ENCODE assay signal across 18 mouse cellular contexts in genomic region chr16:51845539-51845938, GRCm38 (mm10).
A peak's percentile ranks its signal among the peaks of the same experiment; 100 is the strongest.
DNase-seq lines count a peak whose midpoint lies in the region; ATAC-seq lines count a peak whose summit lies in the region.
"Had no signal": no experiment of that assay in that cellular context is flagged by ENCODE, and none has a peak within 500 bp of the region (broad histone marks: within the 10 kb centered on the region; RNA-seq: fewer than 3 reads in every experiment).

No protein-coding gene starts in this region.

- no peaks in the 10 kb centered on the region for H3K36me3 ChIP-seq in embryonic facial prominence, embryonic 14.5 days (ENCODE audit: control insufficient read depth, insufficient read depth, low read length)
- no peaks in the 10 kb centered on the region for H3K36me3 ChIP-seq in embryonic facial prominence, embryonic 10.5 days (replicated peaks)
- no peaks in the 10 kb centered on the region for H3K36me3 ChIP-seq in midbrain, embryonic 10.5 days
- no peaks in the 10 kb centered on the region for H3K36me3 ChIP-seq in midbrain, embryonic 16.5 days (ENCODE audit: control insufficient read depth, insufficient read depth, low read length)
- H3K36me3 ChIP-seq in neural tube, embryonic 15.5 days = no peaks in the 10 kb centered on the region
- H3K36me3 ChIP-seq: embryonic facial prominence, embryonic 12.5 days had no signal

- H3K4me1 ChIP-seq in embryonic facial prominence, embryonic 14.5 days (ENCODE audit: control insufficient read depth, insufficient read depth, low read length) = no peaks in the 10 kb centered on the region
- H3K4me1 ChIP-seq in embryonic facial prominence, embryonic 10.5 days = peaks cover 2% of the 10 kb centered on the region; the same call in 1 of the 2 replicates
- H3K4me1 ChIP-seq in midbrain, embryonic 10.5 days = no peaks in the 10 kb centered on the region
- no peaks in the 10 kb centered on the region for H3K4me1 ChIP-seq in midbrain, embryonic 16.5 days (ENCODE audit: control insufficient read depth, insufficient read depth, low read length)
- H3K4me1 ChIP-seq in neural tube, embryonic 15.5 days = no peaks in the 10 kb centered on the region
- H3K4me1 ChIP-seq: embryonic facial prominence, embryonic 12.5 days; megakaryocyte, embryonic 14.5 days had no signal

- WGBS in embryonic facial prominence, embryonic 14.5 days = 72% methylated on average over 4 of the region's 4 CpGs
- 82% methylated on average over 4 of the region's 4 CpGs for WGBS in embryonic facial prominence, embryonic 10.5 days
- WGBS in midbrain, embryonic 10.5 days = 79% methylated on average over 4 of the region's 4 CpGs
- 49% methylated on average over 4 of the region's 4 CpGs for WGBS in midbrain, embryonic 16.5 days
- 67% methylated on average over 4 of the region's 4 CpGs for WGBS in neural tube, embryonic 15.5 days

- peak; percentile 13 for DNase-seq in embryonic facial prominence, embryonic 14.5 days (ENCODE audit: low spot score)
- DNase-seq in embryonic facial prominence, embryonic 10.5 days (ENCODE audit: low spot score) = no peak
- DNase-seq in midbrain, embryonic 10.5 days (ENCODE audit: low spot score) = peak; percentile 12
- peak; percentile 3 to 54 for DNase-seq in cerebellum, postnatal 14 days
- no peak for DNase-seq in thymus, postnatal 10 days (ENCODE audit: low spot score in 2 of 2)
- DNase-seq: adrenal gland, postnatal 14 days; kidney, adult 11 months; kidney, postnatal 25 days; lung, adult 2 months; right cerebral cortex, postnatal 14 days; spleen, adult 18-20 months had no signal

- no peak overlapping the region for H3K27ac ChIP-seq in embryonic facial prominence, embryonic 14.5 days (replicated peaks; ENCODE audit: low read depth, low read length)
- H3K27ac ChIP-seq in embryonic facial prominence, embryonic 10.5 days (replicated peaks) = no peak overlapping the region
- no peak overlapping the region for H3K27ac ChIP-seq in midbrain, embryonic 10.5 days (replicated peaks)
- no peak overlapping the region for H3K27ac ChIP-seq in midbrain, embryonic 16.5 days (ENCODE audit: low read length)
- no peak overlapping the region for H3K27ac ChIP-seq in neural tube, embryonic 15.5 days (replicated peaks)
- H3K27ac ChIP-seq: embryonic facial prominence, embryonic 12.5 days; left cerebral cortex, adult 2 months had no signal

- H3K4me3 ChIP-seq in embryonic facial prominence, embryonic 14.5 days (ENCODE audit: low read depth, low read length) = no peak overlapping the region
- no peak overlapping the region for H3K4me3 ChIP-seq in embryonic facial prominence, embryonic 10.5 days
- H3K4me3 ChIP-seq in midbrain, embryonic 10.5 days = no peak overlapping the region
- H3K4me3 ChIP-seq in midbrain, embryonic 16.5 days (ENCODE audit: low read depth, low read length) = no peak overlapping the region
- H3K4me3 ChIP-seq in neural tube, embryonic 15.5 days (replicated peaks) = no peak overlapping the region
- H3K4me3 ChIP-seq: embryonic facial prominence, embryonic 12.5 days; left cerebral cortex, adult 2 months; megakaryocyte, embryonic 14.5 days had no signal

- no peaks in the 10 kb centered on the region for H3K27me3 ChIP-seq in embryonic facial prominence, embryonic 14.5 days (replicated peaks; ENCODE audit: control insufficient read depth, insufficient read depth, low read length)
- H3K27me3 ChIP-seq in embryonic facial prominence, embryonic 10.5 days (replicated peaks; ENCODE audit: low read depth, poor library complexity, severe bottlenecking) = no peaks in the 10 kb centered on the region
- no peaks in the 10 kb centered on the region for H3K27me3 ChIP-seq in midbrain, embryonic 10.5 days (ENCODE audit: low read depth, poor library complexity, severe bottlenecking)
- H3K27me3 ChIP-seq in midbrain, embryonic 16.5 days (ENCODE audit: control insufficient read depth, insufficient read depth, low read depth, low read length) = no peaks in the 10 kb centered on the region
- H3K27me3 ChIP-seq in neural tube, embryonic 15.5 days (replicated peaks) = no peaks in the 10 kb centered on the region
- H3K27me3 ChIP-seq: CH12.LX; embryonic facial prominence, embryonic 12.5 days; megakaryocyte, embryonic 14.5 days had no signal

- no peak for ATAC-seq in embryonic facial prominence, embryonic 14.5 days (ENCODE audit: low read depth)
- no peak for ATAC-seq in midbrain, embryonic 16.5 days
- peak; percentile 59; the same call in 1 of the 2 replicates for ATAC-seq in neural tube, embryonic 15.5 days (ENCODE audit: low FRiP score)

- no peak overlapping the region for H3K4me2 ChIP-seq in embryonic facial prominence, embryonic 14.5 days (ENCODE audit: low read depth, low read length)
- no peak overlapping the region for H3K4me2 ChIP-seq in midbrain, embryonic 16.5 days (ENCODE audit: low read length)
- no peak overlapping the region for H3K4me2 ChIP-seq in neural tube, embryonic 15.5 days
- H3K4me2 ChIP-seq: embryonic facial prominence, embryonic 12.5 days; liver, embryonic 11.5 days had no signal

- H3K9me3 ChIP-seq in embryonic facial prominence, embryonic 14.5 days (ENCODE audit: control insufficient read depth, low read length) = no peaks in the 10 kb centered on the region
- no peaks in the 10 kb centered on the region for H3K9me3 ChIP-seq in embryonic facial prominence, embryonic 10.5 days
- no peaks in the 10 kb centered on the region for H3K9me3 ChIP-seq in midbrain, embryonic 10.5 days (replicated peaks)
- no peaks in the 10 kb centered on the region for H3K9me3 ChIP-seq in midbrain, embryonic 16.5 days (replicated peaks; ENCODE audit: control insufficient read depth, low read length, poor library complexity, severe bottlenecking)
- no peaks in the 10 kb centered on the region for H3K9me3 ChIP-seq in neural tube, embryonic 15.5 days (replicated peaks)
- H3K9me3 ChIP-seq: embryonic facial prominence, embryonic 12.5 days; megakaryocyte, embryonic 14.5 days had no signal

- no peak overlapping the region for H3K9ac ChIP-seq in embryonic facial prominence, embryonic 14.5 days (ENCODE audit: low read depth, low read length)
- no peak overlapping the region for H3K9ac ChIP-seq in midbrain, embryonic 16.5 days (ENCODE audit: low read depth, low read length)
- H3K9ac ChIP-seq in neural tube, embryonic 15.5 days (replicated peaks) = no peak overlapping the region
- H3K9ac ChIP-seq: embryonic facial prominence, embryonic 12.5 days had no signal

Comparison
In these comparisons a context has a peak if more than half of its experiments do, and no peak if none do; other contexts are left out.
1. DNase-seq: peak in embryonic facial prominence, embryonic 14.5 days (single experiment), midbrain, embryonic 10.5 days (single experiment) and cerebellum, postnatal 14 days (2 of 2); none in embryonic facial prominence, embryonic 10.5 days (single experiment) and thymus, postnatal 10 days (0 of 2).